Mouse (Mus musculus) olfactory bulb, adult 2 months (tissue): ENCODE data around the gene A130010J15Rik.

ENCODE experiments used
- CTCF ChIP-seq: fragments of 200-500 bp; IDR thresholded peaks from 2 replicates; pipeline ENCODE4 v1.5.1; 2012; ENCODE audit warnings: low read depth, mild to moderate bottlenecking, low read length, moderate library complexity; ENCODE audit not compliant: insufficient read depth
- POLR2A ChIP-seq: fragments of 200-500 bp; IDR thresholded peaks from 2 replicates; pipeline ENCODE4 v1.6.1; 2012; ENCODE audit warnings: mild to moderate bottlenecking, low read depth, low read length, moderate library complexity; ENCODE audit not compliant: insufficient read depth

GRCm38 (mm10) chr1:193208178-193208577 lies 40.3 kb downstream of the A130010J15Rik start:
- TF ChIP-seq POLR2A (no peak), CTCF (peak; percentile 40; the same call in 1 of the 2 replicates)
